Mouse (Mus musculus) cerebellum, postnatal 4 days (tissue): ENCODE data around the gene Knstrn.

Source experiments
- DNase-seq, 2 experiments: peaks; one replicate each; pipeline ENCODE4 v3.0.0; 2022; ENCODE audit warnings: low spot score in 2 of 2, mixed read lengths in 1 of 2

The Knstrn gene

DNA sequence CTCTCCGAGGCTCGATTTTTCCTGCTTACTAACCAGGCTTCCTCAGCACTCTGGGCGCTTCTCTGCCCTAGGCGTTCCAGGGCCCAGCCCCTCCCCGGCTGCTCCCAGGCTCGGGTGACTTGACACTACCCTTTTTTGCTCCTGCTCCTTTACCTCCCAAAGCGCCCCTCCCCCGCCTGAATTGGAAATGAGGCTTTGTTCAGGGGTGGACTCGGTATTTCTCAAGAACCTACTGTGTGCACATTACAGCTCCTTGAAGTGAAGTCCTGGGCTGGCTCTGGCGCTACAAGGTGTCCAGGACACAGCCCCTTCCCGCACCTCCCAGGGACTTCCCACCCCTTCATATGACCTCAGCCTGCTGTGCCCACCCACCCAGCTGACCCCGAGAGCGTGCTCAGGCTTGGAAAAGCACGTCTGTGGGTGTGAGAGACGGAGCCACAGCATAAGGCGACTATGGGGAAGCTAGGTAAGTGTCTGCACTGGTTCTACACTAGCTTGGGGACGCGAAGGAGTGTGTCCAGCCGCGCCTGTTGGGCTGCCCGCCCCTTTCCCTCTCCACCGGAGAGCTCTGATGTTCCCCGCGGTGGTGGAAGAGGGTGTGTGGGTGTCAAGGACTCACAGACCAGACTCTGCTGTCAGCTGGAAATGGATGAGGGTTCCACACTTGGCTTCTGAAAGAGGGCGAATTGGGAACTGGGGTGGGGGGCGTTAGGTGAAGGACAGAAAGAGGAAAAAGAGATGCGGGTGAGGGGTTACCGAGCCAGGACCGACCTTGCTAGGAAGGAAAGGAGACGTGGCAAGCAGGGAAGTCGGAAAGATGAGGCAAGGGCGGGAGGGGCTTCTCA, 86.4 kb downstream of the Knstrn start, which contains the start of gene Bahd1:
Gene Bahd1, plus strand, starts transcription at position 397 of the 845 bp plus-strand sequence.
- no peak for DNase-seq

DNA sequence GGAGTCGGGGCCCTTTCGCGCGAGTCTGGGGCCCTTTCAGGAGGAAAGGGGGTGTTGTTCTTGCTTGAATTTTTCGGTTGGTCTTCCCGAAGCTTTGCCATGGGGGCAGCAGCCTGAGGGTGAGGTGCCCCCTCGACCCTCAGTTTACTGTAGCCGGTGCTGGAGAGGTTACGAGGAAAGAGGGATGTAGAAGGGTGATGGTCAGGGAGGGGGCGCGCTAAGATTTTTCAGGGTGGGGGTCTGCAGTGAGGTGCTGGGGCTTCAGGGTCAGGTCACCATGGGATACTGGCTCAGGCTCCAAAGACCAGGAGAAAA, 87.0 kb downstream of the Knstrn start:
- peak in 1 of 2 experiments; percentile 25 for DNase-seq

DNA sequence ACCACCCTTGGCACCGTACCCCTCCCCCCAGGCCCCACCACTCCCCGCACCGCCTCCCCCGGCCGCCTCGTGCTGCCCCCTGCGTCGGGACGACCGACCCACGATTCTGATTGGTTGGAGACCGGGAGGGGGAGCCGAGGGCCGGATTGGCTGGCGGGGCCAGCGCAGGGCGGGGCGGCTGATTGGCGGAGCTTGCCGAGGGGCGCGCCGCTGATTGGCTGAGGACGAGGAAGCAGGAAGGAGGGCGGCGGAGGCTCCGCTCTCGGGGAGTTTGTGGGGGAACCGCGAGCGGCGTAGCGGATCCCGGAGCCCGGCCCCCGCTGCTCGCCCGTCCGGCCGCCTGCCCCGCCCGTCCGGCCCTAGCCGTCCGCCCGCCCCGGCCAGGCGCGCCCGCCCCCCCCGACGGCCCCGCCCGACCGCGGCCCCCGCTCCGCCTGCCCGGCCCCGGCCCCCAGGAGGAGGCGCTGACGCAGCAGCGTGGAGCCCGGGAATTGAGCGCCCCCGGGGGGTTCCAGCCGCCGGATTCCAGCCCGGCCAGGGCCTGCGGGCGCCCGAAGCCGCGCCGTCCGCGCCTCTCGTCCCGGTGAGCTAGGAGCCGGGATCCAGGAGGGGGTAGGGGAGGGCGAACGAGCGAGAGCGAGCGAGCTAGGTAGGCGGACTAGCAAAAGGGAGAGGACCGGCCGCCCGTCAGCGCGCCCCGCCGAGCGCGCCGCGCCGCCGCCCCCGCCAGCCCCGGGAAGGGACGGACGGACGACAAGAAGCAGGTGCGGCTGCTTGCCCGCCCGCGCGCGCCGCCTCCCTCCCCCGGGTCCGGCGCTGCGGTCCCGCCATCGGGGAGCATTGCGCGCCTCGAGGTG, 87.6 kb downstream of the Knstrn start:
- peak; percentile 98 for DNase-seq

DNA sequence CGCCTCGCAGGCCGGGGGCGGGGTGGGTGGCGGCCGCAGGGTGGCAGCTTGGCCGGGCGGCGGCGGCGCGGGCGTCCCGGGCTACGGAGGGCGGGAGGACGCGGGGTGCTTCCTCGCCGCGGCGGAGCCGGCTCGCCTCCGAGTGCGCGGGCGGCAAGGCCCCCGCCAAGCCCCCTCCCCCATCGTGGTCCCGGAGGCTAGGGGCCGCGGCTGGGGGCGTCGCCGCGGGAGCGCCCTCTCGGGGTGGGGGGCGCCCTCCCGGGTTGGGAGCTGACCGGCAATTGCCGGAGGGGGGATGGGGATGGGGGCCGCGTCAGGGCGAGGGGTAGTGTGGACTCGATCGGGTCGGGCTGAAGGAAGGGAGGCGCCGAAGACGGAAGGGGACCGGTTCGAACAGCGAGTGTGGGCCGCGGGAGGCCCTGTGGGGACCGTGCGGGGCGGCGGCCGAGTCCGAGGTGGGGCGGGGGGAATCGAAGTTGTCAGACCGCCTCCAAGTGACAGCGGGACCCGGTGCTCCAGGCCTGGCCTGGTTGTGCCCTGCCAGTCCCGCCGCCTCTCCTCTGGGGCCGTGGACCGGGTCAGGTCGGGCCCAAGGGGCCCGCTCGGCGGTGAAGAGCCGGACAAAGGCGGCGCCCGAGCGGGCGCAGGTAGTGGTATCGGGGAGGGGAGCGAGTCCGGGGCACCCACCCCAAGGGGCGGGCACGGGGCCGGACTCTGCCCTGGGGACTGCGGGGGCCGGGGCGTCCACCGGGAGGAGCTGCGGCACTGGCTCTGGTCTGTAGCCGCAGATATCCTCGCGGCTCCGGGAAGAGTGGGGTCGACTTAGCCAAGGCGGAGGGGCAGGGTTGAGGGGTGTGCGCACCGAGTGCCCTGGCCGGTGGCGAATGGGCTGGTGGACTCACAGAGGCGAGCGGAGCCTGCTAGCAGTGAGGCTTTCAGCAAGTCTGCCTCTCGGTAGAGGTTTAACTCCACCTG, 88.5 kb downstream of the Knstrn start:
- peak in 1 of 2 experiments; percentile 43 for DNase-seq

DNA sequence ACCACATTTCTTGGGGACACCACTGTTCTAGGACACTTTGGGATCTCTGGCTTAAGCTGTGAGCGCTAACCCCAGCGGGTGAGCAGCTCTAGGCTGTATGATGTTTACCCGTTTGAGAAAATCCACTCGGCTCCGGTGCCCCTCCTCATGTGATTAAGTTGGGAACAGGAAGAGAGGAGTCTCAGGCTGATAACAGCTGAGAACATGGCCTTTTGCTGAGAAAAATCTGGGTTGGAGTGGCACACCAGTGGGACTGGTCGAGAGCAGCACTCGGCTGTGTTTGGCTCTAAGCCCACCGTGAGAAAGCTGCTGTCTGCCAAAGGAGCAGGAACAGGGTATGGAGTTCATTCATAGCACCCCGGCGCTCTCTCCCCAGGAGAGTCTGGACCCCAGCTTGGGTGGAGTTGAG, 89.5 kb downstream of the Knstrn start:
- peak in 1 of 2 experiments; percentile 40 for DNase-seq
